Mouse (Mus musculus) ovary, postnatal 36 days (tissue): Measurements from ENCODE around the gene Dusp7.

ENCODE experiments used
- DNase-seq: peaks from one replicate; pipeline ENCODE4 v3.0.0; 2022; ENCODE audit warnings: low spot score, mixed read lengths

Gene Dusp7

DNA sequence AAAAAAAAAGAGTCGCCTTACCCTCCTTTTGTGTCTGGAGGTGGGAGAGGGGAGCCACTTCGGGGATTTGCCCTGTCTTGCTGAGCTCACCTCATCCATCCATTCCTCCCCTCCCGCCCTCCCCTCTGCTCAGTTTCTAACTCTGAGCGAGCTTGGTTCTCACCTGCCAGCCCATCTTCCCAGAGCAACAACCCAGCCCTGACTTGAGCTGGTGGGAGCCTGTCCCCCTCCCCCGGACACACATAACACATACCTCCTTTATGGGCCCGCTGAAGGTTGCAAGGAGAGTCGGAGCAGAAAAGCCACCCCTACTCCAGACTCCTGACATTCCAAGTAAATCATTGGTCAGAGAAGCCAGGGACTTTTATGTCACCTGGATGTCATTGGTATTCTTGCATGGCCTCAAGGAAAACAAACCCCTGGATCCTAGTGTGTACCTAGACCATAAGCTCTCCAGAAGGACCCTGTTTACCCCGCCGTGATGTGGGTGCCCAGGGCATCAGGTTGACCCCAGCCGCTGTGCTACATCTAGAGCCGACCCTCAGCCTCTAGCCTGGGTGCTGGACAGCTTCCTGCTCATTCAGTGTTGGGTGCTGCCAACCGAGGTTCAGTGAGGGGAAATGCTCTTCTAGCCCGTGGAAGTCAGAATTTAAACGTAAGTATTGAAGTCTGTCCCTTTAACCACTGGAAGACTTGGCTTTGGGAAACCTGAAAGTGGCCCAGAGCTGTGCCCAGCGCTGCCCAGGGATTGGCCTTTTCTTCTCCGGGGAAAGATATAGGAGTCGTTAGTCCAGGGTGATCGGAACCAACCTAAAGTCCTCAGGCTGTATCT is 52.8 kb downstream of the Dusp7 start:
- no peak for DNase-seq

DNA sequence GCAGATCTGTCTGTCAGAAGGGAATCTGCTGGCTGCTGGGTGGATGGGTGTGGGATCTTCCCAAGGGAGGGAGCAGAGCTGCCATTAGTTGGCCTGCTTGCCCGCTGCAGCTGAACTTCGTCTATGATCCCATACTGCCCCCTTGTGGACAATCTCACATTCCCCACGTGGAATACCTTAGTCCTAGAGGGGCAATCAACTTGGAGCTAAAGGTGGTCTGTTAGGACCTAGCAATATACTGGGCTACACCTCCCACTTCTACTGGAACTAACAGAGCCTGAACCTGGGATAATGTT is 53.4 kb downstream of the Dusp7 start:
- DNase-seq = peak; percentile 74
